Mouse (Mus musculus) brain, embryonic 14.5 days (tissue): ENCODE data around the gene Crcp. TPM values are rescaled to one million over a fixed set of nuclear protein-coding genes. Genes with fewer than 3 reads are reported as not detected.
"Not testable (repeated sequence)": the region's sequence is repeated elsewhere in the genome, so short reads cannot be mapped to it uniquely, and the experiment has no call there.

ENCODE experiments used
- DNase-seq: peaks from one replicate; pipeline ENCODE4 v3.0.0-alpha.2; 2011; ENCODE audit warnings: low read depth
- CTCF ChIP-seq: fragments of 200-500 bp; IDR thresholded peaks from 2 replicates; pipeline ENCODE4 v1.5.1; 2012; ENCODE audit warnings: inconsistent platforms, mild to moderate bottlenecking, moderate library complexity, borderline replicate concordance; ENCODE audit not compliant: insufficient read depth, insufficient read length; ENCODE audit errors: extremely low read depth
- POLR2A ChIP-seq: fragments of 200-500 bp; IDR thresholded peaks from 2 replicates; pipeline ENCODE4 v1.6.1; 2012; ENCODE audit warnings: mild to moderate bottlenecking, inconsistent platforms, borderline replicate concordance; ENCODE audit not compliant: poor library complexity, insufficient read depth, insufficient read length, severe bottlenecking; ENCODE audit errors: extremely low read depth
- polyA plus RNA-seq: library from polyadenylated mRNA; depleted of rRNA; stranded (reverse); fragments of >200 nt; gene quantifications from 2 replicates; pipeline ENCODE4 v1.2.3, GENCODE M21; 2012

Gene Crcp
- polyA plus RNA-seq, 1 experiment: 51.0 TPM

DNA sequence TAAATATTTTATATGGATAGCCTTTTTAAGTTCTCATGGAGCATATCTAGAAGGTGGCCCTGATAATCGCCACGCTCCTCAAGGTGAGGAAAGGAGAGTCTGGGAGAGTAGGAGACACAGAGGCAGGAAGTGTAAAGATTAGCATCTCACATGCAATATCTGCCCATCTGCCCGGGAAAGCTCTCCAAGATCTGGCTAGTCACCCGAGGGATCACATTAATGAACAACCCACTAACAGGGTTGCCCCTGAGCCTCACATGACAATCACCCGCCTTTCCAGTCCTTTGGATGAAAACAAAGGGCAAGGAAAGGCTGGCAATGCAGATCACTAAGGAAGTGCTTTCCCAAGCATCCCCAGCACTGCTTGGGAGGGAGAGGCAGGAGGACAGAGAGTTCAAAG, 2.0 kb upstream of the Crcp start:
- TF ChIP-seq POLR2A (no peak), CTCF (no peak)
- DNase-seq: no peak

DNA sequence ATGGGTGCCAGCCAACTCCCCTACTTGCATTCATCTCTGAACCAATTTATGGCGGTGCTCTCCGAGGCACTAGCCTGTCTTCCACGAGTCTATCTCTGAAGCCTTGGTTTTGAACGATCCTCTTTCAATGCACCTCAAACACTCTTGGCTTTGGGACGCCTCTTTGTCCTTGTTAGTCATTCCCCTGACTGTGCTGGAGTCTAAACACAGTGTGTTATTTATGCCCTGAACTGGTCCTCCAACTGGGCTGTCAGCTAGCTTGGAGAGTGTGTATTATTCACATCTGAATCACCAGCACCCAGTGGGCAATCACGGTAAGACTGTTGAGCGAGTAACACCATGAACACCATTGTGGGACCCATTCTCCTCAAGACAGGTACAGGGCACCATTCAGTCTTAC, 1.4 kb upstream of the Crcp start:
- DNase-seq: no peak
- TF ChIP-seq POLR2A (no peak), CTCF (no peak)

DNA sequence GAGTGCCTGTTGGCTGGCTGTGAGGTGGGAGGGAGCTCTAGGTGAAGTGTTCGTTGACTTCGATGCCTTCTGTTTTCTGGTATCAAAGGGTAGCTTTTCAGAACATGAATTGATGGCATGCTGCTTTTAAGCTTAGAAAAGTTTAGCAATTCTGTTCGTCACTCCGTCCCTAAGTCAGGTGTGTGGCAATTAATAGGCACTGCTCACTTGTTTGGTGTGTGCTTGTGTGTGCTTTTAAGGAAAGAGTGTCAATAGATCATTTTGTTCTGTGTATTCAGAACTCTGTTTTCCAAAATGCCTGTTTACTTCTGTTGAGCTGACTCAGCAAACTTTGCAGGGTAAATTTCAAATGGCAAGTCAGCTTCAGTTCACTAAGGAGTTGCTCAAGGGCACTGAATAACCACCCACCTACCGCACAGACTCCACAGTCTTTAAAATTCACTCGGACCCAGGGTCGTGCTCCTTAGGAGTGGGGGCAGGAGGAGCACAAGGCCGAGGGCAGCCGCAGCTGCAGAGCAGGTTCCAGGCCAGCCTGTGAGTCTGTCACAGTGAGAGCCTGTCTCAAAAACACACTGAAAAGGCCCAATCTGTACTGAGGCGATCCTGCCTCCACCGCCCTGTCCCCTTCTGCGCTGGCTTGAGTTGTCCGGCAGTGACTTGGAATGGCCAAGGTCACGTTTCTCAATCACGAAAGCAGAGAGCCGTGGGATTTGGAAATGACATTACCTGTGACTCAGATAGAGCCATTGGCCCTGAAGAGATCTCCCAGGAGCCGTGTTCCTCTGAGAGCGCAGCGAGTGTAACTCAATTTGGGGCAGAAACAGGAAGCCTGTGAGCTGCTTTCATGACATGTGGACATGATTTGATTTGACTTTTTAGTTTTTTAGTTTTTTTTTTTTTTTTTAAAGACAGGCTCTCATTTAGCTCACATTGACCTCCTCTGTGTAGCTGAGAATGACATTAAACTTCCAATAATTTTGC, 2.6 kb downstream of the Crcp start:
- DNase-seq: no peak
- TF ChIP-seq CTCF (no peak), POLR2A (no peak)

DNA sequence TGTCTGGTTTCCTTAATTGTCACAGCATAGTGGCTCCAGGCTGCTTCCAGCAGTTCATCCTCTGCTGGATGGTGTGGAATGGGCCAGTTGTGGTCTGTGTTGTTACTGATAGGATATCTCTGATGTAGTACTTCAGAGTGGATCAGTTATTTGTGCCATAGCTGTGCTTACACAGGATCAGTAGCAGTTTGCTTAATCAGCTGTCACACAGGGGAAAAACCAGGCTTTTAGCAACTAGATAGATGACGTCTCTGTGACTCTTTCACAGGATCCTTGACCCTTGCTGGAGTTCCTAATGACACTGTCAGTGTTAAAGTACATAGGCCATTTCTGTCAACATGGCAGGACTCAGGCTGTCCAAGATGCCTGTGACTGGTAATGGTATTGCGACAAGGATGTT, 4.8 kb downstream of the Crcp start:
- TF ChIP-seq CTCF (no peak), POLR2A (no peak)
- no peak for DNase-seq

DNA sequence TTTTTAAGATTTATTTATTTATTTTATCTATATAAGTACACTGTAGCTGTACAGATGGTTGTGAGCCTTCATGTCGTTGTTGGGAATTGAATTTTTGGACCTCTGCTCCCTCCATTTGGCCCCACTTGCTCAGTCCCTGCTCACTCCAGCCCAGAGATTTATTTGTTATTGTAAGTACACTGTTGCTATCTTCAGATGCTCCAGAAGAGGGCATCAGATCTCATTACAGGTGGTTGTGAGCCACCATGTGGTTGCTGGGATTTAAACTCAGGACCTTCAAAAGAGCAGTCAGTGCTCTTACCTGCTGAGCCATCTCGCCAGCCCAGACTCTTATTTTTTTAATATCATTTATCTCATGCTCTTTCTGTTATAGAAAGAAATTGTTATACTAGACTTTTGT, 7.2 kb downstream of the Crcp start:
- peak; percentile 18; the same call in 1 of the 2 replicates for TF ChIP-seq CTCF
- not testable (repeated sequence) for DNase-seq

DNA sequence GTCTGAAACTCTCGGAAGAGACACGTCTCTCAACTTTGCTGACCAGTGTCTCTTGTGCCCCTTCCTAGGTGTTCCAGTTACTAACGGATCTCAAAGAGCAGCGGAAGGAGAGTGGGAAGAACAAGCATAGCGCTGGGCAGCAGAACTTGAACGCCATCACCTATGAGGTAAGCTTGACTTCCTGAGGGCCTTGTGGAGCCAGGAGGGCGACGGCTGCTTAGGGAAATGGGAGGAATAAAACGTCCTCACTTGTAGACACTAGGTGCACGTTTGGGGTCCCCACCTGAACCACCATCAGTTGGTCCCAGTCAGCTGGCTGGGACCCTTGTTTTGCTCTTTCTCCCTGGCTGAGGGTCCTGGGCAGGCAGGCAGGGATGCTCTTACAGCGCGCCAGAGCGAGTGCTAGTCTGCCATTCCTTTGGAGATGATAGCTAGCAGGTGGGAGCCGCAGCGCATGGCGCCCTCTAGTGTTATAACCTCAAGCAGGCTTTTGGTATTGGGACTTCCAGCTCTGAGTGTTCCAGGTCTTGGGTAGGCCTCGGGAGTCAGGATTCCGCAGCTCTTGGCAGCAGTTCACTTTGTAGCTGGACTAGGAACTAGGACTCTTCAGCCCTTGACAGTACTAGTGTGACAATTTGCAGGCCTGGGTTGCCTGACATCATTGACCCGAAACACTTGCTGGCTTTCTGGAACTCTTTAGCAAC, 8.8 kb downstream of the Crcp start:
- DNase-seq: peak; percentile 74
- TF ChIP-seq POLR2A (no peak), CTCF (peak; percentile 75)

DNA sequence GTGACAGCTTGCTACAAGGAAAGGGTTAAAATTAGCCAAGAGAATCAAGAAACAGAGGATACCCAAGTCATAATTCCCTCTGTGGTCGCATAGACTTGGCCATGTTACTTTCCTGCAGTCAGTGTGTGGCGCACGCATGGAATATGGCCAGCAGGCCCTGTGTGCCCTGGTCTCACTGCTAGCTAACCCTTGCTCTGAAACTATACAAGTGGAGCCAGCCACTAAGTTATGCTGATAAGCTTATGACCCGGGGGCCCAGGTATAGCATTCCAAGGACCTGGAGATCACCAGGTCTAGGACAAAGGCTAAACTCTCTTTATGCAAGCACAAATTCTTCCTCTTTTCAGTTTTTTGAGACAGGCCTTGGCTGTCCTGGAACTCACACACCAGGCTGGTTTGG, 11.7 kb downstream of the Crcp start:
- no peak for TF ChIP-seq POLR2A
- TF ChIP-seq CTCF: no peak
- DNase-seq: no peak

DNA sequence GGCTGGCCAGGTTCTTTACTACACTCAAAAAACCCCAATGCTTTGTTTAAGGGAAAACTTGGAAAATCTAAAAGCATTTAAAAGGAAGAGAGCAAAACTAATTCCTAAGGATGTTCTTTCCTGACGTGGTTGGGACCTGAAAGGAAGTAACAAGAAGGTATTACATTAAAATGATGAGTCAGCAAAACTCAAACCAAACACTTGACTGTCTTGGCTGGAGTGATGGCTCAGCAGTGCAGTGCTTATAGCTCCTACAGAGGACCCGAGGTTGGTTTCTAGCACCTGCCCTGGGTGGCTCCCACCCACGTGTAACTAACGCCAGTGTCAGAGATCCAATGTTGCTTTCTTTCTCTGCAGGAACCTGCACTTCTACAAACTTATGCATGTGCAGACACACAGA, 12.2 kb downstream of the Crcp start:
- no peak for DNase-seq
- TF ChIP-seq CTCF (no peak), POLR2A (no peak)

DNA sequence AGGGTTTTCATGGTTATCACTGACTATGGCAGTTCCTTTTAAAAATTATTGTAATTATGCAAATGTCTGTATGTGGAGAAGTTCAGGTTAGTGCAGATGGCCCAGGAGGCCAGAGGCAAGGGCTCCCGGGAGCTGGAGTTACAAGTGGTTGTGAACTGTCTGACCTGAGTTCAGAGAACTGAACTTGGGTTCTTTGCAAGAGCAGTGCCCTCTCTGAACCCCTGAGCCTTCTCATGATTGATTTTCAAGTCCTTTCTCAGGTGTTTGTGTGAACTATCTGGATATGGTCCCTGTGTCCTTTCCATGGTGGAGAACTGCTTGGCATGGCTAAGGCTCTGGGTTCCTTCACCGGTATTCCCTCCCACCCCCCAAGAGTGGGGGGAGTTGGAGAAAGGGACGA, 14.7 kb downstream of the Crcp start:
- DNase-seq: no peak
- TF ChIP-seq POLR2A (no peak), CTCF (no peak)

DNA sequence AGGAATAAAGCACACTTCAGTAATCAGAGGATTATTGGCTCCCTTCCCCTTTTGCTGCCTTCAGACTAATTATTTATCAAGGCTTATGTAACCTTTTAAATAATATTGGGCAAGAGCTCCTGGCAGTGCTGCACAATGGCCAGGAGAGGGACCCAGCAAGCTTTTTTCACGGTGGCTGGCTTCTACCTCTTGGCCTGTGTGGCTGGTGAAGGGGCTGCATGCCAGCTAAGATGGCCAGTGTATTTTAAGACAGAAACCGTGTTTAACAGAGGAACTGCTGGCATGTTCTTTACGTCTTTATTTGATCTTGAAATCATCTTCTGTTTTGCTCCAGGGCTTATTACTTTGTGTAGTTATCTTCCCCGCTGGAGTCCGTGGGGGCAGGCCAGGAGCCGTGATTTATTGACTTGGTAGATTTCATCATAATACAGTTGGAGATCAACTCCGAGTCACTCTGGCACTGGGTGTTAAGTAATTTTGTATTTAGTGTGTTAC, 15.2 kb downstream of the Crcp start:
- DNase-seq: peak; percentile 44
- no peak for TF ChIP-seq POLR2A
- TF ChIP-seq CTCF: peak; percentile 60

DNA sequence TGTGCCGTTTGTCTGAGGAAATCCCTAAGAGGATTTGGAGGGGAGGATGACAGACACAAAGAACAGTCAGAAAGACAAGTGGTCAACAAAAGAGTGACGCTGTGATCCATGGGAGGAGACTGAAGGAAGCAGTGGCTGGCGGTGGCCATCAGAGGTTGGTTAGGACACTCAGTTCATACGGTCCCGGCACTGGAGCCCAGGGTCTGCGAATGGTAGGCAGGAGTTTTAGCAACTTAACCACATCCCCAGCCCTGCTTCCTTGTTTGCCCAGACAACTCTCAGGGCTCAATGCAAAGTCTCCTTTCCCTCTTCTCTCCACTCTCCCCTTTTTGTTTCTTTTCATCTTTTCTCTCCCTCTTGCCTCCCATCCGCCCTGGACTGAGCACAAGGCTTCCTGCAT, 17.0 kb downstream of the Crcp start:
- no peak for DNase-seq
- no peak for TF ChIP-seq POLR2A
- no peak for TF ChIP-seq CTCF

DNA sequence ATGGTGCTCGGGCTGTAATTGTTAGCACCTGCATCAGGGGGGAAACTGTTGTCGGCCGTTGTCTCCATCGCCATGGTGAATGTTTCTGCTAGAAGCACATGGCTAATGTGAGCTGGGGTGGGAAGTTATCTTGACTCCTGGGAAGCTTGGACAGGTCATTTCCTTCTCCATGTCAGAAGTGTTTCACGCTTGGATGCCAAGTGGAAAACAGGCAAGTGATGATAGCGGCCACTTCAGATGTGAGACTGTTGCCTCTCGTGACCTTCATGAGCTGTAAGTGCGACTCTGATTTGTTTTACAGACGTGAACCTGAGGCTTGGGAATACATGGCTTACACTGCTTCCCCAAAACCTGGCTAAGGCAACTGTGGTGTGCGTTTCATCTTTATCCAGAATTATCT, 17.5 kb downstream of the Crcp start:
- no peak for DNase-seq
- no peak for TF ChIP-seq POLR2A
- no peak for TF ChIP-seq CTCF

DNA sequence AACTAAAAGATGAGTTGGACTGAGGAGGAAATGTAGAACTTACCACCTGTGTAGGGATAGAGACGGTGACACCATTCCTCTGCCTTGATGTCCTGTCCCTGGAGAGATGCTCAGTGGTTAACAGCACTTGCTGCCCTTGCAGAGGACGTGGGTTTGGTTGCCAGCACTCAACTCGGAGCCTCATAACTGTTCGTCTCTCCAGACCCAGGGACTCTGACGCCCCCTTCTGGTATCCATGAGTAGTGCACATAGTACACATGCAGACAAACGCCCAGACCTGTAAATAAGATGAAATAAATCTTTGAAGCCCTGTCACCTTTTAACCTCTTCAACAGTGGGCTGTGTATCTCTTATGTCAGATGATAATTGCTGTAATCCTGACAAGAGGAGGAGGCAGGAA, 17.9 kb downstream of the Crcp start:
- DNase-seq: no peak
- TF ChIP-seq POLR2A (no peak), CTCF (peak; percentile 40; the same call in 1 of the 2 replicates)
